Mouse (Mus musculus): ENCODE data around the gene Ntn4.
A peak's percentile ranks its signal among the peaks of the same experiment; 100 is the strongest.

The Ntn4 gene

DNA sequence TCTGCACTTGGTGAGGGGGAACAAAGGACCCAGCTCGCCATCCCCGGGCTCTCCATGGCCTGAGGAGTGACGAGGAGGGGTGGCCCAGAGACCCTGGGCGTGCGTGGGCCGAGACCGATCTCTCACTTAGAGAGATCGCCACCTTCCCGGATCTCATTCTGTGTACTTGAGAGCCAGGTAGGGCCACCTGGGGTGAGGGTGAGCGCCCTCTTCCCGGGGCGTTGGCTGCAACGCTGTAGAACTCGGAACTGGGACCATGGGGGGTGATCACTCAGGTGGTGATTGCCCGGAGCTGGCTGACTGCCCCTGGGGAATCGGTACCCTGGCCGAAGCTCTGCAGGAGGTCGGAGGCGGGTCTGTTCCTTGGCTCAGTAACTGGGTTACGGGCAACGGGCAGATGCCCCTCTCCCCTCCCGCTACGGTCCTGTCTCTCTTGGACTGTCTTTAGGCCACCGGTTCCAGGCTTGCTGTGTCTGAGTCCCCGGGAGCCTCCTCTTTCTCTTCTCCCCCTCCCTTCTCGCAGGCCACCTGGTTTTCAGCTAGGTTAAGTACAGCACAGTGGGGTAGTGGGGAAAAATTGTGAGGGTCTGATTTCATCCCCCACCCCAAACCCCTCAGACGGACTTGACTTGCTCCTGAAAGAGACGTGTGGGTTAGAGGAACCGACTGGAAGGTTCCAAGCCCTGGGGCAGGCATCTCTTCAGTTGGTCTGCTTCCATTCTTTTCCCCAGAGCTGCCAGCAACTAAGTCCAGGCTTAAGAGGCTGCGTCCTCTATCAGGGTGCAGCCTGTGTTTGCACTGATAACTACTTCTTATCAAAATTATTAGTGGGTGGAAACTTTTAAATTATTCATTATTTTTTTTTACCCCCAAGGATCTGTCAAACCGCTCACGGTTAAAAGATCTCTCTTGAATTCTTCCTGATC is 1.6 kb downstream of the Ntn4 start:
- DNase-seq (ENCODE audit: low spot score) = peak; percentile 68

DNA sequence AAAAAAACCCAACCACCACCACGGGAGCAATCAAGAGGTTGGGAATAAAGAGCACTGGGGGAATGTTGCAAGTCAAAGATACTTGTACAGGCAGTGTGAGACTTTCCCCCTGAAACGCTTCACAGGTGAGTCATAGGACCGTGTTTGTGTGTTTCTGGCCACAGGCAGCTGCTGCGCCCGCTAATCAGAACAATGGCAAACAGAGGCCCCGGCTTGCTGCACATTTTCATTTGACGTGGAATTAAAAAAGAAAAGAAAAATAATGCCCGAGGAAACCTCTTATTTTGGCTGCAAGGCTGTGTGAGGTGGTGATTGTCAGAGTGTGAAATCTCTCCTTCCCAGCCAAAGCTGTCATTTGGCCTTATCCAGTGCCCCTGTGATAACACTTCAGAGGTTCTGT is 2.4 kb downstream of the Ntn4 start:
- DNase-seq (ENCODE audit: low spot score) = no peak

DNA sequence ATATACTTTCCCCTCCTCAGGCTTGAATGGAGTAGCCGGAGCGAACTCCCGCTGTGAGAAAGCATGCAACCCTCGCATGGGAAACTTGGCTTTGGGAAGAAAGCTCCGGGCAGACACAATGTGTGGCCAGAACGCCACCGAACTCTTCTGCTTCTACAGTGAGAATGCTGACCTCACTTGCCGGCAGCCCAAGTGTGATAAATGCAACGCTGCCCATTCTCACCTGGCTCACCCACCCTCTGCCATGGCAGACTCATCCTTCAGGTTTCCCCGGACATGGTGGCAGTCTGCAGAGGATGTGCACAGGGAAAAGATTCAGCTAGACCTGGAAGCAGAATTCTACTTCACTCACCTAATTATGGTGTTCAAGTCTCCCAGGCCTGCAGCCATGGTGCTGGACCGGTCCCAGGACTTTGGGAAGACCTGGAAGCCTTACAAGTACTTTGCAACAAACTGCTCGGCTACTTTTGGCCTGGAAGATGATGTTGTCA is 4.0 kb downstream of the Ntn4 start:
- DNase-seq (ENCODE audit: low spot score) = no peak

DNA sequence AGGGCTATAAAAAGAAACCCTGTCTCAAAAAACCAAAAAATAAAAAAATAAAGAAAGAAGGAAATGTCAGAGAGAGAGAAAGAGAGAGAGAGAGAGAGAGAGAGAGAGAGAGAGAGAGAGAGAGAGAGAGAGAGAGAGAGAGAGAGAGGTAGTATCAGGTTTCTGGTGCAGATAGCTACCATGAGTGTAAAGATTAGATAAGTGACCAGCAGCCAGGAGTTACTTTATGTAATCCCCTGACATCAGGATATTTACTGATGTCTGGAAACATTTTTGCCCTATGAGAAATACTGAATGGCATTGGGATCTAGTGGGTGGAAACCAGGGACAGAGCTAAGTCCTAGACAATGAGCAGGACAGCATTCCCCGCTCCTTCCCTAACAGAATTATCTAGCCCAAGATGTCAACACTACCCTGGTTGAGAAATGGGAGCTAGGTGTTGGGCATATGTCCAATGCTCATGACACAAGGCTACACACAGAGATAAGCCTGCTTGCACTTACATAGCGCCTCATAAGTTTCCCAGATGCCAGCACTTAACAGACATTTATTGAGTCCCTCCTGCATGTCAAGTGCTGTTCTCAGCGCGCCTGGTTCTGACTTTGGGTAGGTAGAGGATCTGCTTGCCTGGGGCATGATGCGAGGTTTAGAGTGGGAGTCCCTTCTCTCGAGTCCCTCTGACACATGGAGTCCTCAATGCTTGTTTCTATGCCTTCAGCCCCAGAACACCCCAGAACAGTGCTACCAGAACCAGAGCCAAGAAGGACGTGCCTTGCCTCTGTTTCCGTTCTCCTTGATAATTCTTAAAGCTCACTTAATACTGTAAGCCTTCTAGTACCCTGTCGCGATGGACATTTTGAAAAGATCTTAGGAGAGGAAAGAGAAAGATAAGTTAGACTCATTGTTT is 7.4 kb downstream of the Ntn4 start:
- DNase-seq (ENCODE audit: low spot score) = no peak

DNA sequence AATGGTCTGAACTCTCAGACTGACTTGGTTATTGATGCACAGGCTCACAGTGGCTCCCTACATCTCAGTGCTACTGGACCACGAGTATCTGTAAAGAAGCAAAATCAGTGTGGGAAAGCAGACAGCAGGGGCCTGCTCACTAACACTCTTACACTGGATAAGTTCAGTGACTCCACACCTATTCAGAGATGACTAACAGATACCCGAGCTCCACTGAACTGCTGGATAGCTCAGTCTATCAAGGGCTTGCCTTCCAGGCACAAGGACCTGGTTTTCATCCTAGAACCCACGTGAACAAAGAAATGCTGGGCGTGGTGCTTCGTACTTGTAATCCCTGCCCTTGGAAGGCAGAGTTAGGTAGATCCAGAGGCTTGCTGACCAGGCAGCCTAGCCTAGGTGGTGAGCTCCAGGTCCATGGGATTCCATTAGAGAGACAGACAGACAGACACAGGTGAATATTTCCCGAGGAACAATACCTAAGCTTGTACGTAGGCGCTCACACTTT is 8.2 kb downstream of the Ntn4 start:
- no peak for DNase-seq (ENCODE audit: low spot score)

DNA sequence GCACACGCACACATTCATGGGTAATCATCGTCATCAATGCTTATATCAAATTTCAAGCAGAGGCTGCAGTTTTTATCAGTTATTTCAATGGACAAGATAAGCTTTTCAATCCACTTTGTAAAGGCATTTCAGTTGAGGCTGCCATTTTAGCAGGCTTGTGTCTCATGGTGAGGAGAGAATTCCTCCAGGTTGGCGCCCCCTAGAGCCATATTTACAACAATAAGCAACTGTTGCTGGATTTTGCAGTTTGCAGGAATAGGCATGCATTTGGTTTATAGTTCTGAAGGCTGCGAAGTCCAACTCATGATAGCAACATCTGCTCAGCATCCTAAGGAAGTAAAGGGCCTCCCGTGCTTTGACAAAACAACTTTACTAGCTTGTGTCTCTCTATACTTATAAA is 8.6 kb downstream of the Ntn4 start:
- peak; percentile 30 for DNase-seq (ENCODE audit: low spot score)

DNA sequence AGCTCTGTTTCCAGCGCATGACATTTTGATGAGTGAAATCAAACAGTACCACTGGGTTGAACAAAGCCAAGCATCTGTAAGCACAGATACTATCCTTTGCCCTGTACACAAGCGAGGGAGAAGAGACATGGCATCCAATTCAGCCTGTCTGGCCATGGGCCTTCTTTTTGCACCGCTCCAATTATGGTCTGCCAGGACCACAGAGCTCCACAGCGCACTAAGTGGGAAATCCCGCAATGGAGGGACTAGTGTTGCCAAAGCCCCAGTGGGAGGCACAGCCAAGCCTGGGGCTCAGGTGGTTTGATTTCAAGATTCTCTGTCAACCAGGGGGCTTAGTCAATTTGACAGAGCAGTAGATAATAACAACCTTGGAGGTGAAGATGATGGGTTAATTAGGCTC is 9.1 kb downstream of the Ntn4 start:
- no peak for DNase-seq (ENCODE audit: low spot score)

DNA sequence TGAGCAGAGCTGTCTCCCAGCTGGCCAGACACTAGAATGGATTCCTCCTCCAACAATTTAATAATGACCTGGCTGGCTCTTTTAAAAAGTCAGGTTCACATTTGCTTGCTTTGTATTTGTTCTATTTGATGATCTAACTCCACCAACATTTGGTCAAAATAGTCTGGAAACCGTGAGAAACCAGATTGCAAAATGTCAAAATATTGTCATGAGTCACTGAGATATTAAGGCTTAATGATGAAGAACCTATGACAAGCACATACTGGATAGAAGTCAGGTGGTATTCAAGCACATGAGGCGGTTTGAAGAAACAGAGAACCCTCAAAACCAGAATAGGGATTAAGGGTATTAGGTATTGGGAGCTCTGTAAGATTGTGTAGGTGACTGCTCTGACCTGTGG is 12.8 kb downstream of the Ntn4 start:
- no peak for DNase-seq (ENCODE audit: low spot score)

DNA sequence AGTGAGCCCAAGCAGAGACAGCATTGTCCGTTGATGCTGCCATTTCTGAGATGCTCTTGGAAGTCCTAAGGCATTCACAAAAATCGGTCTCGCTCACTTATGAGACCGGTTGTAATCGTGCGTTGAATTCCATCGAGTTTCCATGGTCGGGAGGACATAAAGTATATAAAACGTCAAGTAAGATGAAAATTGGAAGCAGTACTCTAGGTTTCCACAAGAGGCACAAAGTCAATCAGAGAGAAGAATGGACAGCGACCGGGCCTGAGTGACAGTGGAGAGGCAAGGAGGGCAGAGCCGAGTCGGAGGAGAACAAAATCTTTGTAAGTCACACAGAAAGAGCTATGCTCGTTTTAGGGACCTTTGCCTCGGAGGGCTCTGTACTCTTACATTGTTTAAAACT is 14.9 kb downstream of the Ntn4 start:
- no peak for DNase-seq (ENCODE audit: low spot score)

DNA sequence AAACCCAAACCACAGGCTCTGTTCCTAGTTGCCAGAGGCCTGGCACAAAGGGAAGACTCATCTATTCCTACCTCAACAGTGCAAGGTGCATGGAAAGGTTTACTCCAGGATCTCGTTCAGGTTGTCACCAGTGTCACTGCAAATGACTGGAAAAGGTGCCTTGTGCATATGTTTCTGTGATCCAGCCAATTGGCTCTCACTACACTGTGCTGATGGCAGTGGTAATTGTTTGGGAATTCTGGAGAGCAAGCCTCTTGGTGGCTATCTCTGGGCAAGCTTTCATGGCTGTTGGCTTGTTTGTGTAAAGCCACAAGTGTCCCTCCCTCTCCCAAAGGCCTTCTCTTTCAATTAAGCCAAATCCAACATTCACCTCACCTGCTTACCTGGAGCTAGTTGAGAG is 19.3 kb downstream of the Ntn4 start:
- DNase-seq (ENCODE audit: low spot score) = no peak

DNA sequence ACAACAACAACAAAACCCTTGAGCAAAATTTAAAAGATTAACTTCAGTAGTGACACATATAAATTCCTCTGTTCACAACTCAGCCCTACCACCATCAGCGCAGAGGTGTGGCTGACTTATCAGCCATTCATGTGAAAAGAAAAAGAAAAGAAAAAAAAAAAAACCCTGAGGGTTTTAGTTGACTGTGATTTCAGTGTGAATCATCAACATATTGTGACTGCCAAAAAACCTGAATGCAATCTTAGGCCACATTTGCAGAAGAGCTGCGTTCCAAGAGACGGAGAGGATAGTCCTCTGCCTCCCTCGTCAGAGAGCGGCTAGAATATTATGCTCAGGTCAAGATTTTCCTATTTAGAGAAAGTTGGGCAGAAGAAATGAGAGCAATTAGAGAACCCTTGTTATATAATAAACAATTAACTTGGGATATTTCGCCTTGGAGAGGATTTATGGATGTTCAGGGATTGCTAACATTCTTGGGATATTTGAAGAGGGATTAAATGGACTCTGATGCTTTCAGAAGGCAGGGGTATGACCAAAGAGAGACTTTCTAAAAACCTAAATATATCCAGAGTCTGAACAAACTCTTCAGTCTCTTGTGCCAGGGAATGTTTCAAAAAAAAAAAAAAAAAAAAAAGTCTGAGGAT is 21.0 kb downstream of the Ntn4 start:
- DNase-seq (ENCODE audit: low spot score) = no peak

DNA sequence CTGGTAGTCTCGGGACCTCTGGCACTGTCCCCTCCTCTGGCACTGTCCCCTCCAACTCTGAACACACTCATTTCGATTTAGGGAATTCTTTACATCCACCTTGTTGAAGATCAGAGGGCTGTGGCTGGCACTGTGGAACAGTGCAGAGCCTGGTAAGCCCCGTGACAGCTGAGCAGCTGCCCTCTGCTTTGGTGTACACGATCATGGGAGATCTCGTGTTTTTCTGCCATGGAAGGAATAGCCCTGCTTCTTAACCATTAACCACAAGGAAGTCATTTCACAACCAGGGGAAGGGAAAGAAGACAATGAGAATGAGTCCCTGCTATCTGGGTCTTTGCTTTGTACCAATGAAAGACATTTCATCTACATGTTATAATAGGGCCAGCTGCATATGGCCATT is 21.5 kb downstream of the Ntn4 start:
- no peak for DNase-seq (ENCODE audit: low spot score)

DNA sequence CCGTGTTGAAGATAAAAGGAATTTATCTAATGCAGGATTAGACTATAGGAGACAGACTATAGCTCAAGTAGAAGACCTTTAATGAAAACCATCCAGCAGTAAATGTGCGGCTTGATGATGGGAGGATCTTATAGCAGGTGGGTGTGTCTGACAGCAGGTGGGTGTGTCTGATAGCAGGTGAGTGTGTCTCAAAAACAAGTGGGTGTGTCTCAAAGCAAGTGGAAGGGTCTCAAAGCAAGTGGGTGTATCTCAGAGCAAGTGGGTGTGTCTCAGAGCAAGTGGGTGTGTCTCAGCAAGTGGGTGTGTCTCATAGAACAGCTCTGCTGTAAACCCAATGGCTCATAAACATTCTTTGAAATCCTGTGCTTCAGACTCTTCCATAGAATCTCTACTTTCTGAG is 25.7 kb downstream of the Ntn4 start:
- no peak for DNase-seq (ENCODE audit: low spot score)

DNA sequence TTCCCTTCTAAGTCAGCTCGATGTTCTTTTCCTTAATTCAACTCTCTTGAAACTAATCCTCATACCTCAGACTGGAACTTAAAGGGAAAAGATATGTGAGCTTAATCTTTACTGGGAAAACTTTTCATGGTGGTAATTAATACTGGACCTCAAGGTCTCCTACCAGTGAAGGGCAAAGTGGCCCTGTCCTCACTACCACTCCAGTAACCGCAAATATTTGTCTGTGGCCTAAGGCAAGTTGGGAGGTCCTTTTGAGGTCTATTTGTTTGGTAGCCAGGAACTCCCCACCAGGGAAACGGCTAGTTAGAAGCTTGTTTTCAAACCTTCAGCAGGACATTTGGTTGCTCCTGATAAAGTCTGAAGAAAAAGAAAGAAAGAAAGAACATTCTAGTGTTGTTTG is 26.5 kb downstream of the Ntn4 start:
- DNase-seq (ENCODE audit: low spot score) = no peak

DNA sequence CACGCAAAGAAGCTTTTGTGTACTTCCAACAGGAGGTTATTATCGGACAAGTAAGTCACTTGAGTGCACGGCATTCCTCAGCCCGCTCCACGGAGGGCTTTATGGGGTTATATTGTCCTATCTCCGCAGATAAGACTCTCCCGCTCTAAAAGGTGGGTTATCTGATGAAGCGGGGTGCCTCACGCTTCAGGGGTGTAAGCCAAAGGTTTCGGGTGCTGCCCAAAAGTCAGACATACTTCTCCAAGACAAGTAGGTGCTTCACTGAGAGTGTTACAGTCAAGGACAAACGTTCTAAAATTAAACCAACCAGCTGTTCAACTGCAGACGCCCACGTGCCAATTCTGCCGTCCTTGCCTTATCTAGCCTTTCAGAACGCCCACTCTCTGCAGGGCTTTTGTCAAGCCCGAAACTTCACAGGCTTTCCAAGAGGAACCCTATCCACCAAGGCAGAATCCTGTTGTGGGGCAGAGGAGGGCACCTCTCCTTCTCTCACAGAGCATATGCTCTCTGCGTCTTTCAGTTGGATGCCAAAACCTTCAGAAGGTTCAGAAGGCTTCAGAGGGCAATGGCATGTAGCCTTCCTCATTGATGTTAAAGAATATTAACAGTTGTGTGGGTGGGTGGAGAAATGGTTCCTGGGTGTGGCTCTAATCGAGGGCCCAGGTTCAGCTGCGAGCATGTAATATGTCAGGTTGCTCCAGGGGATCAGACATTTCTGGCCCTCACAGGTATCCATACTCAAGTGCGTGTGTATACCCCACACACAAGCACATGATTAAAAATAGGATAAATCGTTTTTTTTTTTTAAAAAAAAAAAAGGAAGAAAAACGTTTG is 32.4 kb downstream of the Ntn4 start:
- no peak for DNase-seq (ENCODE audit: low spot score)

DNA sequence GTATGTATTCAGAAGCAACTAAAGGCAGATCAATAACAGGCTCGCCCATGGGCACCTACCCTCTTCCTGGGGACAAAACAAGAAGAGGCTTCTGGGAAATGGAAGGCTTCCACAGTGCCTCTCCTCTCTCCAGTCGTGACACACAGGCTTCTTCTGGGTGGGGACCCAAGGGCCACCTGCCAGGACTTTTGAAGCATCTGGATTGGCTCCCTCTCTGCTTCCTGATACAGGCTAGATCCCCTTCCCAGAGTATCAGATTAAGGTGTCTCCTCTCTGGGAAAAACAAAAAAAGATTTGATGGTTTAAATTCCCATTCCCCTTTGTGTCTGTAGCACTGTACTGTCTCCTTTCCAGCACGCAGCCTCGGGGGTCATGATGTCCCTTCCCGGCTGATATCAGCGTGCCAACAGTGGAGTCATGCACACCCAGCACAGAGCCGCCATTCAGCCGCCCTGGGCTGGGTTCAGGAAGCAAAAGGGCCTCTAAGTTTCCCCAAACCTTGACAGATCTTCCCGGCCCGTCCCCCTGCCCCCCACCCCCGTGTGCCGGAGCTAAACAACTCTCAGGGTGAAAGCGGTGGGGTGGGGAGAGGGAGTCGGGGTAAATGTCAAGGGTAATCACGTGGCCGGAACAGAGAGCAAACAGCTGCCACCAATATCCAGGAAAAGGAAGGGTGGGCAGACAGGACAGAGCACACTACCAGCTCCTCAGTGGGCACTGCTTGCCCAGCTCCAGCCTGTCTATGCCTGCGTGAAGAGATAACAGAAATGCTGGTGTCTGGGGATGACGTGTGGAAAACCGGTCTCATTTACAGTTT is 38.9 kb downstream of the Ntn4 start:
- no peak for DNase-seq (ENCODE audit: low spot score)

DNA sequence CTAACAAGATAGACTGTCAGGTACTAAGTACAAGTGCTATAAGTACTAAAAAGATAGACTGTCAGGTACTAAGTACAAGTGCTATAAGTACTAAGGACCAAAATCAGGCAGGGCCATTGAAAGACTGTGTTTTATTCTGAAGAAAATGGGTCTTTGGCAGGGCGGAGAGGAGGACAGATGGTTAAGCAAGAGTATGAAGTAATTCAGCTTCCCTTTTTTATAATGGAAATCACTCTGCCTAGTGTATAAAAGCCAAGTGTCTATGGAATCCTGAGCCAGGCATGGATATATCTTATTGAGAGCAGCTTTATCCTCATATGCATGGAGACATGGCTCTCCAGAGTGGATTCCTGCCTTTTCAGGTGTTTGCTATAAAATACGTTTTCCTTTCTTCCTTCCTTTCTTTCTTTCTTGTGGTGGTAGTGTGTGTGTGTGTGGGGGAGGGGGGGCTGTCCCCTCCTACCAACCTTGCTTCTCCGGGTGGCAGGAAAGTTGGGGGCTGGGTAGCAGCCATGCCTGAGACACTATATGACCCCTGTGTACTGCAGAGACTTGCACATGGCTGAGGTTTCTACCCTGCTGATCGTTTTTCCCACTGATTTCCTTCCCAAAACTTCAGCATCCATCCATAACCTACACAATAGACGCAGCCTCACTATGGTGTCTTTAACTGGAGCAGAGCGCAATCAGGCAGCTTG is 40.3 kb downstream of the Ntn4 start:
- no peak for DNase-seq (ENCODE audit: low spot score)

DNA sequence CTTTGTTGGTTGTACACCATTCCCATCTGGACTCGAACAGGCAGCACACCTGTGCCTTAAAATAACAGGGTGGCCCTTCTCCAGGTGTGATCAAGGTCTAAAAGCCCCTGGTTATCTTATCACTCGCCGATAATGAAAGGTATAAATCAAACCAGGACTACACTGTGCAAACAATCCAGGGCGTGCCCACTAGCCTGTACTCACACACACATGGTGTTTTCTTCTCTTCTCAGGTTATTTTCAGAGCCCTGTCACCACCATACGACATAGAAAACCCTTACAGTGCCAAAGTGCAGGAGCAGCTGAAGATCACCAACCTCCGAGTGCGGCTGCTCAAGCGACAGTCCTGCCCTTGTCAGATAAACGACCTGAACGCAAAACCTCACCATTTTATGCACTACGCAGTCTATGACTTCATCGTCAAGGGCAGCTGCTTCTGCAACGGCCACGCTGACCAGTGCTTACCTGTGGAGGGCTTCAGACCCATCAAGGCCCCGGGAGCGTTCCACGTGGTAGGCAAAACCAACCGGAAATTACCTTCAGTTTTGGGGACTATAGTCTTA is 41.8 kb downstream of the Ntn4 start:
- no peak for DNase-seq (ENCODE audit: low spot score)

DNA sequence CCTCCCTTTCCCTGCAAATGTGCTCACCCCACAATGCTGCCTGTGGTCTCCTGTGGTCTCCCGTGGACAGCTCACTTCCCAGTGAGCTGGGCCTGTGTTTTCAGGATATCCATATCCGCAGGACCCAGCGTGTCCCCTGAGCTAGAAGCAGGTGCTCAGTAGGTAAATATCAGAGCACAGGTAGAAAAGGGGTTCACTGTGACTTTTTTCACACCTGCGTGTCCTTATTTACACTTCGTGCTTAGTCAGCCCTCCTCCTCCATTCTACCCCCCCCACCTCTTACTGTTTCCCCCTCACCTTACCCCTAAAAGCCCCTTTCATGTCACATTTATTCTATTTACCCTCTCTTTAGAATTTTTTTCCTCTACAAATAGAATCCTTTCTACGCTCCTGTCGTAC is 42.7 kb downstream of the Ntn4 start:
- no peak for DNase-seq (ENCODE audit: low spot score)

DNA sequence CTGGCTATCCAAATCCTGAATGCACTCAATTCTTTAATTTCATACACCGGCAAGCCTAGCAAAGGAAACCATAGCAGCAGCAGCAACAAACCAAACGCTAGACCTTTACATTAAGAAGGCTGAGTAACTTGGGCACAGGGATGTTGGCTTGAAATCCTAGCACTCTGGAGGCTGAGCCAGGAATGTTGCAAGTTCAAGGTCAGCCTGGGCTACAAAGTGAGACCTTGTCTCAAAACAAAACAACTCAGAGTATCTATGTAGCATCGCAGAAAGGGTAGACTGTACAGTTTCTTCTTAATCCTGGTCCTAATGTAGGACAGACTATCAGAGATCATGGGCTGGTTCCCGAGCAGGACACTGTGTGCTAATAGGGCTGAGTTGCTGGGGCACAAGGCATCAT is 43.4 kb downstream of the Ntn4 start:
- DNase-seq (ENCODE audit: low spot score) = no peak

Measured in retina, embryonic 14.5 days (tissue).